In the genomic region with DNA sequence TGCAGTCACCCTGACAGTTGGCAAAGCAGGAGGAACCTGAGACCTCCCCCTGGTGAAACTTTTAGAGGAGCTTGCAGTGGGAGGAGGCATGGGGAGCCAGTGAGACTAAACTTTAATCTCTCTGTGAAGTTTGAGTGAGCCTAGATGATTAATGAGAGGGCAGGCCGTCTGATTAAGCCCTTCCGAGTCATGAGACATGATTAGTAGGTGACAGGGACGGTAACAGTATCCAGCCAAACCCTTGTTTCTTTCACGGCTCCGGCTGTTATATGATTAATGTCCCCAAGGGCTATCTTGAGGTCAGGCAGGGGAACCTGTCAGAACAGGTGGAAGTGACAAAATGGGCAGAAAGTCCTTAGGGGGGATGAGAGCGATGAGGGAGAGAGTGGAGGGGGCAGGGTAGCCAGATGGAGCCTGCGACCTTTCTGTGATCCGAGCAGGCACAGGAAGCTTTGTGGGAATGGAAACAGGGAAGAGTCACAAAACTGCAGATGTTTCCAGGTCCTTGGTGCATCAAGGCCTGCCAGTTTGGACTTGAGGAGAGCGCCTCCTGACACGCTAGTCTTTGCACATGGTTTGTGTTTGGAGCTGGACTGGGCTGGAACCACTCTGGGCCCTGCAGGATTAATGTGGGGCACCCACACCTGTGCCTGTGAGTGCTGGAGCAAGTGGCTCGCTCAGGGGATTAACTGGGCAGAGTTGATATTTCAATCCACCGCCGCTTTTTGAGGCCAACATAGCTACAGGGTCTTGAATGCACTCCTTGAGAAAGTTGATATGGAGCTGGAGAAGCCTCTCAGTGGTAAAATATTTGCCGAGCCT, we compare ENCODE assay signal across 10 mouse cellular contexts.
DNase-seq lines count a peak whose midpoint lies in the region; ATAC-seq and TF ChIP-seq lines count a peak whose summit lies in the region.
"Had no signal": no experiment of that assay in that cellular context is flagged by ENCODE, and none has a peak within 500 bp of the region (broad histone marks: within the 10 kb centered on the region; RNA-seq: fewer than 3 reads in every experiment).

No protein-coding gene starts in this region.

- H3K9me3 ChIP-seq in forebrain, embryonic 10.5 days, result no peaks in the 10 kb centered on the region
- H3K9me3 ChIP-seq in forebrain, embryonic 16.5 days (ENCODE audit: control insufficient read depth, low read length), result no peaks in the 10 kb centered on the region
- H3K9me3 ChIP-seq in kidney, postnatal 0 days (replicated peaks; ENCODE audit: low read length), result no peaks in the 10 kb centered on the region
- no peaks in the 10 kb centered on the region for H3K9me3 ChIP-seq in stomach, embryonic 16.5 days (replicated peaks; ENCODE audit: control insufficient read depth, low read length)
- no peaks in the 10 kb centered on the region for H3K9me3 ChIP-seq in midbrain, embryonic 14.5 days (ENCODE audit: control insufficient read depth, low read length)

- no peak for TF ChIP-seq CTCF in kidney, postnatal 0 days (IDR thresholded peaks at IDR 0.05; ENCODE audit: low read depth)

- 67% methylated on average over 14 of the region's 14 CpGs for WGBS in forebrain, embryonic 10.5 days
- 69% methylated on average over 14 of the region's 14 CpGs for WGBS in forebrain, embryonic 16.5 days
- 27% methylated on average over 14 of the region's 14 CpGs for WGBS in kidney, postnatal 0 days
- WGBS in stomach, embryonic 16.5 days, result 36% methylated on average over 14 of the region's 14 CpGs
- 71% methylated on average over 14 of the region's 14 CpGs for WGBS in midbrain, embryonic 14.5 days

- no peak overlapping the region for H3K9ac ChIP-seq in forebrain, embryonic 16.5 days (replicated peaks; ENCODE audit: low read depth, low read length)
- no peak overlapping the region for H3K9ac ChIP-seq in kidney, postnatal 0 days (ENCODE audit: low read depth, low read length)
- no peak overlapping the region; the same call in 1 of the 2 replicates for H3K9ac ChIP-seq in stomach, embryonic 16.5 days (ENCODE audit: low read length)
- H3K9ac ChIP-seq in midbrain, embryonic 14.5 days (replicated peaks; ENCODE audit: low read length), result no peak overlapping the region

- peaks cover 47% of the 10 kb centered on the region for H3K4me1 ChIP-seq in forebrain, embryonic 10.5 days
- H3K4me1 ChIP-seq in forebrain, embryonic 16.5 days (replicated peaks; ENCODE audit: control insufficient read depth, insufficient read depth, low read length), result peaks cover 13% of the 10 kb centered on the region
- H3K4me1 ChIP-seq in kidney, postnatal 0 days (replicated peaks; ENCODE audit: insufficient read depth, low read length), result peaks cover 32% of the 10 kb centered on the region
- H3K4me1 ChIP-seq in stomach, embryonic 16.5 days (ENCODE audit: control insufficient read depth, insufficient read depth, low read length), result peaks cover 38% of the 10 kb centered on the region
- H3K4me1 ChIP-seq in midbrain, embryonic 14.5 days (ENCODE audit: control insufficient read depth, insufficient read depth, low read length), result no peaks in the 10 kb centered on the region

- no peaks in the 10 kb centered on the region for H3K36me3 ChIP-seq in forebrain, embryonic 10.5 days (replicated peaks)
- H3K36me3 ChIP-seq in forebrain, embryonic 16.5 days (ENCODE audit: control insufficient read depth, insufficient read depth), result no peaks in the 10 kb centered on the region
- H3K36me3 ChIP-seq in kidney, postnatal 0 days (ENCODE audit: insufficient read depth, low read length), result no peaks in the 10 kb centered on the region
- no peaks in the 10 kb centered on the region for H3K36me3 ChIP-seq in stomach, embryonic 16.5 days (ENCODE audit: control insufficient read depth, insufficient read depth, low read length)
- H3K36me3 ChIP-seq in midbrain, embryonic 14.5 days (ENCODE audit: control insufficient read depth, insufficient read depth, low read length), result no peaks in the 10 kb centered on the region

- H3K27me3 ChIP-seq in forebrain, embryonic 10.5 days (ENCODE audit: poor library complexity, severe bottlenecking), result peaks cover 40% of the 10 kb centered on the region
- H3K27me3 ChIP-seq in forebrain, embryonic 16.5 days (replicated peaks; ENCODE audit: control insufficient read depth, insufficient read depth, low read length), result no peaks in the 10 kb centered on the region
- no peaks in the 10 kb centered on the region for H3K27me3 ChIP-seq in kidney, postnatal 0 days (ENCODE audit: insufficient read depth, low read length)
- H3K27me3 ChIP-seq in stomach, embryonic 16.5 days (ENCODE audit: control insufficient read depth, insufficient read depth, low read length), result no peaks in the 10 kb centered on the region
- H3K27me3 ChIP-seq in midbrain, embryonic 14.5 days (ENCODE audit: control insufficient read depth, insufficient read depth, low read length), result no peaks in the 10 kb centered on the region

- no peak overlapping the region for H3K4me2 ChIP-seq in forebrain, embryonic 16.5 days (ENCODE audit: low read length)
- H3K4me2 ChIP-seq in kidney, postnatal 0 days (ENCODE audit: low read length), result no peak overlapping the region
- no peak overlapping the region for H3K4me2 ChIP-seq in stomach, embryonic 16.5 days (ENCODE audit: low read depth, low read length)
- H3K4me2 ChIP-seq in midbrain, embryonic 14.5 days (ENCODE audit: low read length), result no peak overlapping the region

- no peak for DNase-seq in forebrain, embryonic 10.5 days (ENCODE audit: extremely low spot score, low spot score)
- DNase-seq in urinary bladder, adult 18-20 months (ENCODE audit: low spot score in 2 of 2), result peak; percentile 45 to 51
- no peak for DNase-seq in urinary bladder, postnatal 4 days (ENCODE audit: low spot score in 2 of 2)
- peak; percentile 82 for DNase-seq in kidney, postnatal 0 days (ENCODE audit: low spot score)
- no peak for DNase-seq in cerebellum, postnatal 10 days
- no peak for DNase-seq in midbrain, embryonic 14.5 days
- DNase-seq: B cell, adult 2 months; thymus, postnatal 14 days had no signal

- H3K27ac ChIP-seq in forebrain, embryonic 10.5 days, result peak overlapping the region; percentile 37; the same call in 1 of the 2 replicates
- no peak overlapping the region for H3K27ac ChIP-seq in forebrain, embryonic 16.5 days (ENCODE audit: low read length)
- H3K27ac ChIP-seq in kidney, postnatal 0 days, result no peak overlapping the region
- peak overlapping the region; percentile 75 for H3K27ac ChIP-seq in stomach, embryonic 16.5 days (ENCODE audit: low read length)
- no peak overlapping the region for H3K27ac ChIP-seq in midbrain, embryonic 14.5 days (replicated peaks; ENCODE audit: low read depth, low read length)

- no peak for ATAC-seq in forebrain, embryonic 16.5 days
- peak; percentile 69 for ATAC-seq in kidney, postnatal 0 days (replicated peaks; ENCODE audit: low FRiP score, low read depth)
- ATAC-seq in stomach, embryonic 16.5 days (ENCODE audit: insufficient read depth, low FRiP score), result no peak
- ATAC-seq in midbrain, embryonic 14.5 days (ENCODE audit: low FRiP score, low TSS enrichment), result no peak

- no peak overlapping the region for H3K4me3 ChIP-seq in forebrain, embryonic 10.5 days
- no peak overlapping the region for H3K4me3 ChIP-seq in forebrain, embryonic 16.5 days (replicated peaks; ENCODE audit: low read length)
- no peak overlapping the region for H3K4me3 ChIP-seq in kidney, postnatal 0 days (replicated peaks; ENCODE audit: low read depth, low read length)
- H3K4me3 ChIP-seq in stomach, embryonic 16.5 days (replicated peaks; ENCODE audit: low read length), result no peak overlapping the region
- no peak overlapping the region for H3K4me3 ChIP-seq in midbrain, embryonic 14.5 days (replicated peaks; ENCODE audit: low read depth, low read length)

Comparison
In these comparisons a context has a peak if more than half of its experiments do, and no peak if none do; other contexts are left out.
1. DNase-seq: peak in urinary bladder, adult 18-20 months (2 of 2) and kidney, postnatal 0 days (single experiment); none in forebrain, embryonic 10.5 days (single experiment), urinary bladder, postnatal 4 days (0 of 2), cerebellum, postnatal 10 days (0 of 2) and midbrain, embryonic 14.5 days (single experiment).
2. H3K27ac ChIP-seq: peak in forebrain, embryonic 10.5 days (single experiment) and stomach, embryonic 16.5 days (single experiment); none in forebrain, embryonic 16.5 days (single experiment), kidney, postnatal 0 days (single experiment) and midbrain, embryonic 14.5 days (single experiment).